Mouse (Mus musculus) G1E (cell line): ENCODE measurements around the gene Prrx1.

Experiments
- CTCF ChIP-seq: IDR thresholded peaks from 2 replicates; pipeline ENCODE4 v1.5.1; 2012; ENCODE audit warnings: low read depth, low read length, inconsistent platforms, mixed read lengths
- GATA2 ChIP-seq: IDR thresholded peaks from 2 replicates; pipeline ENCODE4 v1.6.1; 2012; ENCODE audit warnings: low read depth, low read length, inconsistent platforms, borderline replicate concordance
- POLR2AphosphoS5 ChIP-seq: IDR thresholded peaks from 2 replicates; pipeline ENCODE4 v1.6.1; 2012; ENCODE audit warnings: low read depth, low read length, inconsistent platforms; ENCODE audit not compliant: insufficient replicate concordance

GRCm38 (mm10) chr1:163314829-163315301 lies 1.4 kb upstream of the Prrx1 start:
- TF ChIP-seq CTCF, result no peak
- TF ChIP-seq POLR2AphosphoS5, result no peak
- TF ChIP-seq GATA2, result no peak
